Mouse (Mus musculus) ovary, postnatal 10 days (tissue): Measurements from ENCODE around the gene Vgll4.

Source experiments
- DNase-seq: peaks from one replicate; pipeline ENCODE4 v3.0.0; 2022; ENCODE audit warnings: low spot score

Vgll4 gene

GRCm38 (mm10) chr6:114969213-114970120 lies at the start of gene Vgll4:
Gene Vgll4, minus strand, starts transcription at chr6:114969994.
- DNase-seq, result peak; percentile 29

- no peak for DNase-seq
Observed at GRCm38 (mm10) chr6:115015461-115015860, 45.7 kb upstream of the Vgll4 start.

- no peak for DNase-seq
Observed at GRCm38 (mm10) chr6:115013574-115013973, 43.8 kb upstream of the Vgll4 start.

- DNase-seq, result no peak
Observed at GRCm38 (mm10) chr6:115011792-115012191, 42.0 kb upstream of the Vgll4 start.

GRCm38 (mm10) chr6:115010815-115011214 lies 41.0 kb upstream of the Vgll4 start:
- DNase-seq, result no peak

- no peak for DNase-seq
Observed at GRCm38 (mm10) chr6:115010304-115010703, 40.5 kb upstream of the Vgll4 start.

GRCm38 (mm10) chr6:115007728-115008127 lies 37.9 kb upstream of the Vgll4 start:
- DNase-seq, result peak; percentile 68

GRCm38 (mm10) chr6:115006948-115007347 lies 37.2 kb upstream of the Vgll4 start:
- no peak for DNase-seq

- DNase-seq, result no peak
Observed at GRCm38 (mm10) chr6:115006065-115006464, 36.3 kb upstream of the Vgll4 start.

- DNase-seq, result no peak
Observed at GRCm38 (mm10) chr6:115005351-115005890, 35.6 kb upstream of the Vgll4 start.

GRCm38 (mm10) chr6:115004636-115005035 lies 34.8 kb upstream of the Vgll4 start:
- DNase-seq, result no peak

- no peak for DNase-seq
Observed at GRCm38 (mm10) chr6:114998374-114999031, 28.7 kb upstream of the Vgll4 start.

GRCm38 (mm10) chr6:114997471-114997870 lies 27.7 kb upstream of the Vgll4 start:
- no peak for DNase-seq

GRCm38 (mm10) chr6:114996910-114997309 lies 27.1 kb upstream of the Vgll4 start:
- no peak for DNase-seq

GRCm38 (mm10) chr6:114994079-114994478 lies 24.3 kb upstream of the Vgll4 start:
- DNase-seq, result no peak

GRCm38 (mm10) chr6:114993659-114994058 lies 23.9 kb upstream of the Vgll4 start:
- no peak for DNase-seq

- no peak for DNase-seq
Observed at GRCm38 (mm10) chr6:114991909-114992308, 22.1 kb upstream of the Vgll4 start.

- DNase-seq, result no peak
Observed at GRCm38 (mm10) chr6:114988619-114988980, 18.8 kb upstream of the Vgll4 start.

- no peak for DNase-seq
Observed at GRCm38 (mm10) chr6:114987966-114988618, 18.3 kb upstream of the Vgll4 start.

GRCm38 (mm10) chr6:114982671-114983070 lies 12.9 kb upstream of the Vgll4 start:
- DNase-seq, result no peak

GRCm38 (mm10) chr6:114979715-114980114 lies 9.9 kb upstream of the Vgll4 start:
- DNase-seq, result no peak

- DNase-seq, result no peak
Observed at GRCm38 (mm10) chr6:114976915-114977419, 7.2 kb upstream of the Vgll4 start.
